Mouse (Mus musculus): ENCODE measurements at regions not wholly inside any gene's neighbourhood (a gene's known extent, or its start where the extent isn't known, plus 50 kb on each side); places are given as distances from the start of the nearest gene placed in this dataset.

GRCm38 (mm10) chr11:45235476-45236412 is 616.1 kb upstream of the Clint1 start:
- no peak for TF ChIP-seq POLR2A (IDR thresholded peaks at IDR 0.05; ENCODE audit: borderline replicate concordance, extremely low read depth, insufficient read depth, insufficient read length, poor library complexity, severe bottlenecking)
- TF ChIP-seq CTCF (IDR thresholded peaks at IDR 0.05; ENCODE audit: borderline replicate concordance, extremely low read depth, insufficient read depth, insufficient read length) = no peak

Measured in brain, embryonic 14.5 days (tissue).